Mouse (Mus musculus) stomach, embryonic 15.5 days (tissue): ENCODE measurements around the gene Fignl2. TPM values are rescaled to one million over a fixed set of nuclear protein-coding genes. Genes with fewer than 3 reads are reported as not detected.

Experiments
- ATAC-seq: fragments of 200-750 bp; cut with Nextera tagmentation; 2 replicates; pipeline ENCODE4 v1.8.0; 2017; ENCODE audit warnings: low read depth, moderate number of reproducible peaks, moderate TSS enrichment; ENCODE audit not compliant: insufficient read depth, low FRiP score
- H3K27ac ChIP-seq: fragments of 300-500 bp; sonication (generic); 2 replicates; pipeline ENCODE4 v1.5.1; 2015; ENCODE audit warnings: mild to moderate bottlenecking, inconsistent platforms
- H3K27me3 ChIP-seq: fragments of 300-500 bp; sonication (generic); replicated peaks from 2 replicates; pipeline ENCODE4 v1.6.1; 2015; ENCODE audit warnings: inconsistent platforms
- H3K36me3 ChIP-seq: fragments of 300-500 bp; sonication (generic); 2 replicates; pipeline ENCODE4 v1.6.1; 2015; ENCODE audit warnings: inconsistent platforms
- H3K4me1 ChIP-seq: fragments of 300-500 bp; sonication (generic); 2 replicates; pipeline ENCODE4 v1.6.1; 2015; ENCODE audit warnings: inconsistent platforms
- H3K4me2 ChIP-seq: fragments of 300-500 bp; sonication (generic); 2 replicates; pipeline ENCODE4 v1.6.1; 2015; ENCODE audit warnings: mild to moderate bottlenecking, inconsistent platforms
- H3K4me3 ChIP-seq: fragments of 300-500 bp; sonication (generic); replicated peaks from 2 replicates; pipeline ENCODE4 v1.5.1; 2015; ENCODE audit warnings: inconsistent platforms
- H3K9ac ChIP-seq: fragments of 300-500 bp; sonication (generic); 2 replicates; pipeline ENCODE4 v1.6.1; 2015; ENCODE audit warnings: inconsistent platforms
- H3K9me3 ChIP-seq: fragments of 300-500 bp; sonication (generic); 2 replicates; pipeline ENCODE4 v1.6.1; 2016; ENCODE audit warnings: inconsistent platforms
- WGBS: fragments of 180-500 bp; shearing (Covaris S2); methylation state at CpG from one replicate; pipeline ENCODE4 v1.1.7; 2015; 5-methylcytosine and 5-hydroxymethylcytosine counted together
- polyA plus RNA-seq: library from polyadenylated mRNA; unstranded; fragments of >200 nt; fragmentation: Nextera tagmentation; extraction: Ambion mirVana; gene quantifications from 2 replicates; pipeline ENCODE4 v1.2.1, GENCODE M21; 2015

Gene Fignl2
- polyA plus RNA-seq, 1 experiment from 2014 or later: 0.19 TPM

- H3K27me3 ChIP-seq: no peaks in the 10 kb centered on the region
- H3K9me3 ChIP-seq: no peaks in the 10 kb centered on the region
- ATAC-seq: no peak
- WGBS: 86% methylated on average over 8 of the region's 8 CpGs
- no peak overlapping the region for H3K27ac ChIP-seq
- H3K4me3 ChIP-seq: no peak overlapping the region
- H3K9ac ChIP-seq: no peak overlapping the region
- no peaks in the 10 kb centered on the region for H3K36me3 ChIP-seq
- no peak overlapping the region for H3K4me2 ChIP-seq
- H3K4me1 ChIP-seq: peaks cover 11% of the 10 kb centered on the region; the same call in 1 of the 2 replicates
Measured at GRCm38 (mm10) chr15:101005717-101006116, 72.7 kb downstream of the Fignl2 start.

- no peak for ATAC-seq
- no peak overlapping the region for H3K4me3 ChIP-seq
- H3K4me2 ChIP-seq: no peak overlapping the region
- peaks cover 11% of the 10 kb centered on the region; the same call in 1 of the 2 replicates for H3K4me1 ChIP-seq
- no peak overlapping the region for H3K9ac ChIP-seq
- 63% methylated on average over 3 of the region's 3 CpGs for WGBS
- no peaks in the 10 kb centered on the region for H3K27me3 ChIP-seq
- no peak overlapping the region for H3K27ac ChIP-seq
- H3K9me3 ChIP-seq: no peaks in the 10 kb centered on the region
- no peaks in the 10 kb centered on the region for H3K36me3 ChIP-seq
Measured at GRCm38 (mm10) chr15:101004538-101004937, 73.8 kb downstream of the Fignl2 start.

DNA sequence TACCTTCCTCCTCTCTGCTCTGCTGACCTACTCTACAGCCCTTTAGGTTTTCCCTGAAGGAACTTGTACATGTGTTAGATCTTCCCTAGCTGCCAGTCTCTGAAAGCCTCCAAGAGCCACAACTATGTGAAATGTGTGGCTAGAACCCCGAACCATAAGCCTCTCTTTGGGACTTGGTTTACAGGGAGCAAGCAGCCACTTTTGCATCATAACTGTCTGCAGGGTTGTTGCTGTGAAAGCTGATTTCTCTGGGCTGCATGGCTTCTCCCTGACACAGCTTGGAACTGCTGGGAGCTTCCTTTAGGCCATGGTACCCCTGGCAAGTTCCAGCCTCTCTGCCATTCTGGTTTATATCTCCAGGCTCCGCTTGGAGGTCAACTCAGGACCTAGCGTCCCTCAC lies 75.9 kb downstream of the Fignl2 start:
- Histone ChIP-seq H3K9ac (no peak overlapping the region), H3K36me3 (no peaks in the 10 kb centered on the region), H3K27me3 (no peaks in the 10 kb centered on the region), H3K4me2 (no peak overlapping the region), H3K4me3 (no peak overlapping the region), H3K4me1 (peaks cover 6% of the 10 kb centered on the region; the same call in 1 of the 2 replicates), H3K9me3 (no peaks in the 10 kb centered on the region), H3K27ac (no peak overlapping the region)
- 96% methylated on average over 3 of the region's 3 CpGs for WGBS
- no peak for ATAC-seq

DNA sequence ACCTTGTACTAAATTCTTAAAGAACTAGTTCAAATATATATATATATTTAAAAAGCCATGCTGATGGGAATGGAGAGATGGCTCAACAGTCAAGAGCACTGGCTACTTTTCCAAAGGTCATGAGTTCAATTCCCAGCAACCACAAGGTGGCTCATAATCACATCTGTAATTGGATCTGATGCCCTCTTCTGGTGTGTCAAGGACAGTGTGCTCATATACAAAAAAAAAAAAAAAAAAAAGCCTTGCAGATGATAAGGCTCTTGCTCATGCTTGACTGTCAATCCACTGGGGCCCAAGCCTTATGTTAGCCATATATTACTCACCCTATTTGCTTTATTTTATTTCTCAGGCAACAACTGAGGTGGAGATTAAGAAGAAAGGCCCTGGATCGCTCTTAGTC lies 76.7 kb downstream of the Fignl2 start:
- Histone ChIP-seq H3K9me3 (no peaks in the 10 kb centered on the region), H3K4me1 (no peaks in the 10 kb centered on the region), H3K27ac (no peak overlapping the region), H3K4me2 (no peak overlapping the region), H3K9ac (no peak overlapping the region), H3K27me3 (no peaks in the 10 kb centered on the region), H3K36me3 (no peaks in the 10 kb centered on the region), H3K4me3 (no peak overlapping the region)
- no peak for ATAC-seq
- WGBS: 68% methylated on average over 1 of the region's 1 CpGs

Other genes with a start within 250 kb of the Fignl2 start
- gene Scn8a, start 208.7 kb downstream of the Fignl2 start, polyA plus RNA-seq: 2.2 and 2.9 TPM in 2 replicates
- gene Gm47841, start 31.2 kb downstream of the Fignl2 start, polyA plus RNA-seq: not detected in 2 replicates
- not detected in 2 replicates for gene Ankrd33, start 37.2 kb upstream of the Fignl2 start, polyA plus RNA-seq
- 27.0 and 28.4 TPM in 2 replicates for gene Acvrl1, start 50.0 kb upstream of the Fignl2 start, polyA plus RNA-seq
- 8.9 and 9.9 TPM in 2 replicates for gene Acvr1b, start 95.5 kb upstream of the Fignl2 start, polyA plus RNA-seq
- gene Grasp, start 145.6 kb upstream of the Fignl2 start, polyA plus RNA-seq: 6.0 and 7.3 TPM in 2 replicates
- 10.6 and 11.2 TPM in 2 replicates for gene Nr4a1, start 175.7 kb upstream of the Fignl2 start, polyA plus RNA-seq
- 66.0 and 66.4 TPM in 2 replicates for gene Atg101, start 205.7 kb upstream of the Fignl2 start, polyA plus RNA-seq
- 9.5 and 11.6 TPM in 2 replicates for gene 6030408B16Rik, start 214.6 kb upstream of the Fignl2 start, polyA plus RNA-seq